Mouse (Mus musculus) lung, postnatal 25 days (tissue): ENCODE measurements around the gene Hsd17b6.

ENCODE experiments used
- DNase-seq: peaks from one replicate; pipeline ENCODE4 v3.0.0; 2022; ENCODE audit warnings: low spot score

The Hsd17b6 gene

GRCm38 (mm10) chr10:128005479-128005878 is 1.9 kb downstream of the Hsd17b6 start:
- DNase-seq, result no peak

- no peak for DNase-seq
These were observed 2.5 kb downstream of the Hsd17b6 start for GRCm38 (mm10) chr10:128004918-128005317.

- DNase-seq, result no peak
These were observed 4.1 kb downstream of the Hsd17b6 start for GRCm38 (mm10) chr10:128003281-128003801.

- DNase-seq, result no peak
These were observed 9.2 kb downstream of the Hsd17b6 start for GRCm38 (mm10) chr10:127998260-127998659.

GRCm38 (mm10) chr10:127996690-127997089 is 10.7 kb downstream of the Hsd17b6 start:
- no peak for DNase-seq

GRCm38 (mm10) chr10:127985601-127986000 is 21.8 kb downstream of the Hsd17b6 start:
- DNase-seq, result no peak

- DNase-seq, result no peak
These were observed 22.8 kb downstream of the Hsd17b6 start for GRCm38 (mm10) chr10:127984650-127985049.

GRCm38 (mm10) chr10:127975503-127975902 is 31.9 kb downstream of the Hsd17b6 start:
- DNase-seq, result no peak

GRCm38 (mm10) chr10:127974062-127974461 is 33.3 kb downstream of the Hsd17b6 start:
- DNase-seq, result no peak

- DNase-seq, result no peak
These were observed 36.3 kb downstream of the Hsd17b6 start for GRCm38 (mm10) chr10:127971135-127971534.

GRCm38 (mm10) chr10:127970359-127970831 is 37.0 kb downstream of the Hsd17b6 start:
- no peak for DNase-seq

GRCm38 (mm10) chr10:127969820-127970219 is 37.6 kb downstream of the Hsd17b6 start:
- no peak for DNase-seq

GRCm38 (mm10) chr10:127966506-127966905 is 40.9 kb downstream of the Hsd17b6 start:
- no peak for DNase-seq

- no peak for DNase-seq
These were observed 43.4 kb downstream of the Hsd17b6 start for GRCm38 (mm10) chr10:127964004-127964403.

GRCm38 (mm10) chr10:127962451-127962850 is 45.0 kb downstream of the Hsd17b6 start:
- DNase-seq, result no peak

GRCm38 (mm10) chr10:127959161-127959679 is 48.2 kb downstream of the Hsd17b6 start:
- no peak for DNase-seq

GRCm38 (mm10) chr10:127956168-127956816 is 51.1 kb downstream of the Hsd17b6 start:
- peak; percentile 70 for DNase-seq

GRCm38 (mm10) chr10:127955034-127955433 is 52.4 kb downstream of the Hsd17b6 start:
- DNase-seq, result no peak

- DNase-seq, result no peak
These were observed 55.6 kb downstream of the Hsd17b6 start for GRCm38 (mm10) chr10:127951821-127952220.

GRCm38 (mm10) chr10:127951390-127951789 is 56.0 kb downstream of the Hsd17b6 start:
- DNase-seq, result no peak

GRCm38 (mm10) chr10:127949596-127950130 is 57.7 kb downstream of the Hsd17b6 start:
- DNase-seq, result no peak

- DNase-seq, result peak; percentile 36
These were observed 61.9 kb downstream of the Hsd17b6 start for GRCm38 (mm10) chr10:127945432-127946064.
